Mouse (Mus musculus): ENCODE results near the gene Lifr.

DNA sequence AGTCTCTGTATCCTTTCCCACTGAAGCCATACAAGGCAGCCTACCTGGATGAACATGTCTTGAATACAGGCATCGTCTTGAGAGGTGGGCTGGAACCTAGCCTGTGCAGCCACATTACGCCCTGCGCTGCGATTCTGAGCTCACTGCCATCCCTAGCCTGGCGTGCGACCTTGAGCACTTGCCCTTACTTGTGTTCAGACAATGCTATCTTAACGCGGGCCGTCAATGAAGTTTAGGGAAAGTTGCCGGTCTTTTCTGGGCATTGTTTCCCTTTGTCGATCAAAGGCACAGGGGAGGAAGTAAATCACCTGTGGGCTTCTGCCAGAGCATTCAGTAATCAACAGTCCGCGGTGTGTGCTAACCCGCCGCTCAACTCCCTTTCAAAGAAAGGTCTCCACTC is 8.6 kb upstream of the Lifr start:
- no peak for TF ChIP-seq CTCF (IDR thresholded peaks at IDR 0.05; ENCODE audit: borderline replicate concordance, extremely low read depth, insufficient read depth, insufficient read length)
- no peak for TF ChIP-seq POLR2A (IDR thresholded peaks at IDR 0.05; ENCODE audit: borderline replicate concordance, extremely low read depth, insufficient read depth, insufficient read length, poor library complexity, severe bottlenecking)

Data from brain, embryonic 14.5 days (tissue).